In genomic region chr14:54575031-54575430, GRCm38 (mm10) we compare ENCODE assay signal across 9 mouse cellular contexts. TPM values are rescaled to one million over a fixed set of nuclear protein-coding genes. Genes with fewer than 3 reads are reported as not detected.
DNase-seq lines count a peak whose midpoint lies in the region; ATAC-seq lines count a peak whose summit lies in the region.
"Had no signal": no experiment of that assay in that cellular context is flagged by ENCODE, and none has a peak within 500 bp of the region (broad histone marks: within the 10 kb centered on the region; RNA-seq: fewer than 3 reads in every experiment).

No protein-coding gene starts in this region.

- WGBS in heart, embryonic 16.5 days = 4% methylated on average over 8 of the region's 8 CpGs
- 13% methylated on average over 8 of the region's 8 CpGs for WGBS in liver, embryonic 15.5 days (ENCODE audit: insufficient replicate concordance)

- no peaks in the 10 kb centered on the region for H3K9me3 ChIP-seq in heart, embryonic 16.5 days (replicated peaks; ENCODE audit: control insufficient read depth, low read length)
- H3K9me3 ChIP-seq in liver, embryonic 15.5 days (replicated peaks) = no peaks in the 10 kb centered on the region

- peak; percentile 36 for DNase-seq in embryo, embryonic 11 days
- DNase-seq in embryo, embryonic 10 days (ENCODE audit: low spot score) = no peak
- DNase-seq in 3T3-L1 (ENCODE audit: low read depth, low spot score) = peak; percentile 22
- DNase-seq in right cerebral cortex, postnatal 36 days (ENCODE audit: low spot score in 2 of 2) = no peak
- DNase-seq in urinary bladder, postnatal 4 days (ENCODE audit: low spot score in 2 of 2) = no peak
- no peak for DNase-seq in left cerebral cortex, postnatal 25 days (ENCODE audit: low spot score in 2 of 2)

- H3K27ac ChIP-seq in heart, embryonic 16.5 days (ENCODE audit: low read length) = peak overlapping the region; percentile 92
- H3K27ac ChIP-seq in liver, embryonic 15.5 days (replicated peaks) = no peak overlapping the region; the same call in 1 of the 2 replicates

- intact Hi-C loops in left cerebral cortex, postnatal 25 days (cut with DNase I) = no loop called here

- H3K4me1 ChIP-seq in heart, embryonic 16.5 days (ENCODE audit: control insufficient read depth, insufficient read depth, low read length) = peaks cover 43% of the 10 kb centered on the region
- peaks cover 79% of the 10 kb centered on the region for H3K4me1 ChIP-seq in liver, embryonic 15.5 days (replicated peaks)

- peak overlapping the region; percentile 86 for H3K4me2 ChIP-seq in heart, embryonic 16.5 days (ENCODE audit: low read depth, low read length)
- peak overlapping the region; percentile 68 for H3K4me2 ChIP-seq in liver, embryonic 15.5 days

- no peak for ATAC-seq in heart, embryonic 16.5 days (replicated peaks; ENCODE audit: extremely low read depth, insufficient read depth, low FRiP score)
- ATAC-seq in liver, embryonic 15.5 days (ENCODE audit: insufficient read depth) = no peak

- H3K36me3 ChIP-seq in heart, embryonic 16.5 days (ENCODE audit: control insufficient read depth, insufficient read depth) = peaks cover 10% of the 10 kb centered on the region
- peaks cover 6% of the 10 kb centered on the region for H3K36me3 ChIP-seq in liver, embryonic 15.5 days (replicated peaks)

- no peaks in the 10 kb centered on the region for H3K27me3 ChIP-seq in heart, embryonic 16.5 days (ENCODE audit: control insufficient read depth, insufficient read depth, low read length)
- H3K27me3 ChIP-seq in liver, embryonic 15.5 days = peaks cover 96% of the 10 kb centered on the region

- peak overlapping the region; percentile 63 for H3K4me3 ChIP-seq in heart, embryonic 16.5 days (ENCODE audit: low read length)
- peak overlapping the region; percentile 58 for H3K4me3 ChIP-seq in liver, embryonic 15.5 days (replicated peaks)

- H3K9ac ChIP-seq in heart, embryonic 16.5 days (ENCODE audit: low read length) = peak overlapping the region; percentile 88
- H3K9ac ChIP-seq in liver, embryonic 15.5 days = no peak overlapping the region

RNA-seq across cellular contexts. Expression of gene Ajuba, which starts 2.3 kb away (rescaled TPM):
- 24.9 and 25.5 TPM in 2 replicates for polyA plus RNA-seq in heart, embryonic 16.5 days (2015; fragmentation: Nextera tagmentation; extraction: Ambion mirVana)
- 5.6 TPM in 2 replicates for polyA plus RNA-seq in liver, embryonic 15.5 days (2015; fragmentation: Nextera tagmentation; extraction: Ambion mirVana)
- total RNA-seq in left cerebral cortex, postnatal 25 days (2021) = 1 to 10 TPM; 1.6 to 2.1 TPM

RNA-seq across cellular contexts. Expression of gene Haus4, which starts 20.6 kb away (rescaled TPM):
- polyA plus RNA-seq in heart, embryonic 16.5 days (2015; fragmentation: Nextera tagmentation; extraction: Ambion mirVana) = 39.7 and 47.0 TPM in 2 replicates
- polyA plus RNA-seq in liver, embryonic 15.5 days (2015; fragmentation: Nextera tagmentation; extraction: Ambion mirVana) = 33.7 and 34.1 TPM in 2 replicates
- 1 to 10 TPM; 1.9 TPM for total RNA-seq in left cerebral cortex, postnatal 25 days (2021)

RNA-seq across cellular contexts. Expression of gene 4931414P19Rik, which starts 30.8 kb away (rescaled TPM):
- 6.7 and 7.8 TPM in 2 replicates for polyA plus RNA-seq in heart, embryonic 16.5 days (2015; fragmentation: Nextera tagmentation; extraction: Ambion mirVana)
- polyA plus RNA-seq in liver, embryonic 15.5 days (2015; fragmentation: Nextera tagmentation; extraction: Ambion mirVana) = 1.9 and 2.9 TPM in 2 replicates
- total RNA-seq in left cerebral cortex, postnatal 25 days (2021) = 10 to 100 TPM in 1 of 2 experiments, 1 to 10 TPM in 1; 8.9 to 10.4 TPM

RNA-seq across cellular contexts. Expression of gene Psmb5, which starts 42.8 kb away (rescaled TPM):
- polyA plus RNA-seq in heart, embryonic 16.5 days (2015; fragmentation: Nextera tagmentation; extraction: Ambion mirVana) = 358 and 367 TPM in 2 replicates
- polyA plus RNA-seq in liver, embryonic 15.5 days (2015; fragmentation: Nextera tagmentation; extraction: Ambion mirVana) = 204 and 211 TPM in 2 replicates
- total RNA-seq in left cerebral cortex, postnatal 25 days (2021) = 100 to 1,000 TPM; 164 to 182 TPM

RNA-seq across cellular contexts. Expression of gene Psmb11, which starts 46.2 kb away (rescaled TPM):
- 9.5 and 22.3 TPM in 2 replicates for polyA plus RNA-seq in heart, embryonic 16.5 days (2015; fragmentation: Nextera tagmentation; extraction: Ambion mirVana)
- polyA plus RNA-seq in liver, embryonic 15.5 days (2015; fragmentation: Nextera tagmentation; extraction: Ambion mirVana) = not detected in 2 replicates
- under 1 TPM in 1 of 2 experiments, not detected in 1; 0.07 TPM for total RNA-seq in left cerebral cortex, postnatal 25 days (2021)
- polyA plus RNA-seq: small intestine, adult 2 months had no signal

Comparison
In these comparisons a context has a peak if more than half of its experiments do, and no peak if none do; other contexts are left out.
1. DNase-seq: peak in embryo, embryonic 11 days (single experiment) and 3T3-L1 (single experiment); none in embryo, embryonic 10 days (single experiment), right cerebral cortex, postnatal 36 days (0 of 2), urinary bladder, postnatal 4 days (0 of 2) and left cerebral cortex, postnatal 25 days (0 of 2).